Mouse (Mus musculus): ENCODE data around the gene Prrc2b.

Prrc2b gene

GRCm38 (mm10) chr2:32275823-32276222, 124.9 kb downstream of the Prrc2b start:
- CTCF ChIA-PET = no interaction called here

- CTCF ChIA-PET = no interaction called here
Observed at GRCm38 (mm10) chr2:32282289-32282688, 131.4 kb downstream of the Prrc2b start.

- CTCF ChIA-PET = no interaction called here
Observed at GRCm38 (mm10) chr2:32282727-32283126, 131.8 kb downstream of the Prrc2b start.

- CTCF ChIA-PET = no interaction called here
Observed at GRCm38 (mm10) chr2:32283986-32284385, 133.1 kb downstream of the Prrc2b start.

Data from spleen, embryonic (tissue).